Mouse (Mus musculus) midbrain, embryonic 13.5 days (tissue): ENCODE results near the gene A430005L14Rik. TPM values are rescaled to one million over a fixed set of nuclear protein-coding genes. Genes with fewer than 3 reads are reported as not detected.
A peak's percentile ranks its signal among the peaks of the same experiment; 100 is the strongest.

Source experiments
- ATAC-seq: fragments of 200-750 bp; cut with Nextera tagmentation; 2 replicates; pipeline ENCODE4 v1.8.0; 2017; ENCODE audit warnings: mild to moderate bottlenecking, moderate TSS enrichment, moderate library complexity
- H3K27ac ChIP-seq: fragments of 300-500 bp; sonication (generic); 2 replicates; pipeline ENCODE4 v1.5.1; 2015; ENCODE audit warnings: inconsistent platforms, mild to moderate bottlenecking, moderate library complexity
- H3K27me3 ChIP-seq: fragments of 300-500 bp; sonication (generic); 2 replicates; pipeline ENCODE4 v1.6.1; 2015; ENCODE audit warnings: mild to moderate bottlenecking, inconsistent platforms
- H3K36me3 ChIP-seq: fragments of 300-500 bp; sonication (generic); 2 replicates; pipeline ENCODE4 v1.6.1; 2015; ENCODE audit warnings: mild to moderate bottlenecking, inconsistent platforms
- H3K4me1 ChIP-seq: fragments of 300-500 bp; sonication (generic); replicated peaks from 2 replicates; pipeline ENCODE4 v1.6.1; 2015; ENCODE audit warnings: inconsistent platforms
- H3K4me2 ChIP-seq: fragments of 300-500 bp; sonication (generic); replicated peaks from 2 replicates; pipeline ENCODE4 v1.6.1; 2015; ENCODE audit warnings: moderate library complexity, mild to moderate bottlenecking, inconsistent platforms
- H3K4me3 ChIP-seq: fragments of 300-500 bp; sonication (generic); replicated peaks from 2 replicates; pipeline ENCODE4 v1.5.1; 2015; ENCODE audit warnings: mild to moderate bottlenecking, inconsistent platforms
- H3K9ac ChIP-seq: fragments of 300-500 bp; sonication (generic); replicated peaks from 2 replicates; pipeline ENCODE4 v1.6.1; 2015; ENCODE audit warnings: mild to moderate bottlenecking, inconsistent platforms
- H3K9me3 ChIP-seq: fragments of 300-500 bp; sonication (generic); 2 replicates; pipeline ENCODE4 v1.6.1; 2016; ENCODE audit warnings: mild to moderate bottlenecking, inconsistent platforms
- WGBS: fragments of 180-500 bp; shearing (Covaris S2); methylation state at CpG from one replicate; pipeline ENCODE4 v1.1.7; 2015; 5-methylcytosine and 5-hydroxymethylcytosine counted together
- polyA plus RNA-seq: library from polyadenylated mRNA; unstranded; fragments of >200 nt; fragmentation: Nextera tagmentation; extraction: Ambion mirVana; gene quantifications from 2 replicates; pipeline ENCODE4 v1.2.1, GENCODE M21; 2015

A430005L14Rik gene
- polyA plus RNA-seq, 1 experiment from 2014 or later, result 68.2 TPM

GRCm38 (mm10) chr4:153975768-153976167 is 18.7 kb downstream of the A430005L14Rik start:
- Histone ChIP-seq H3K4me1 (peaks cover 42% of the 10 kb centered on the region), H3K4me3 (peak overlapping the region; percentile 84), H3K36me3 (peaks cover 35% of the 10 kb centered on the region), H3K27me3 (no peaks in the 10 kb centered on the region), H3K4me2 (peak overlapping the region; percentile 98), H3K9ac (peak overlapping the region; percentile 90), H3K27ac (no peak overlapping the region), H3K9me3 (no peaks in the 10 kb centered on the region)
- WGBS, result 43% methylated on average over 6 of the region's 6 CpGs
- no peak for ATAC-seq

- Histone ChIP-seq H3K27me3 (no peaks in the 10 kb centered on the region), H3K4me1 (peaks cover 27% of the 10 kb centered on the region), H3K27ac (no peak overlapping the region), H3K36me3 (peaks cover 55% of the 10 kb centered on the region), H3K9ac (no peak overlapping the region), H3K9me3 (no peaks in the 10 kb centered on the region), H3K4me2 (no peak overlapping the region), H3K4me3 (no peak overlapping the region)
- WGBS, result 95% methylated on average over 10 of the region's 10 CpGs
- no peak for ATAC-seq
These were observed 22.2 kb downstream of the A430005L14Rik start for GRCm38 (mm10) chr4:153979243-153979642.

DNA sequence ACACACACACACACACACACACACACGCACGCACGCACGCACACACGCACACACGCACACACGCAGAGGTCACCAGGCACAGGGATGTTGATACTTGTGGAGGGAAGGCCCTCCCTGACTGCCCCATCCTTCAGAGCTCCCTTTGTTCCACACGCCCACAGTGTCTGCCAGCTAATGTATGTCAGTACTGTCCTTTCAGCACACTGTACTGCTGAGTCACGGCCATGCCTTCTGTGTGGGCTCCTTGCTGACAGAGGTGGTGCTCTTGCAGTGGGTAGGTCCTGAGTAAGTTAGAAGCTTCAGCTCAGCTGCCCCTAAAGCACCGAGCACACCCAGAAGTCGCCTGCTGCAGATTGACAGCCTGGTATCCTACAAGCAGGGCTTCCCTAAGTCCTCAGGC is 23.4 kb downstream of the A430005L14Rik start:
- Histone ChIP-seq H3K27ac (no peak overlapping the region), H3K9me3 (no peaks in the 10 kb centered on the region), H3K36me3 (peaks cover 67% of the 10 kb centered on the region), H3K9ac (no peak overlapping the region), H3K4me2 (no peak overlapping the region), H3K4me1 (peaks cover 25% of the 10 kb centered on the region), H3K4me3 (no peak overlapping the region), H3K27me3 (no peaks in the 10 kb centered on the region)
- WGBS, result 92% methylated on average over 11 of the region's 11 CpGs
- ATAC-seq, result no peak

DNA sequence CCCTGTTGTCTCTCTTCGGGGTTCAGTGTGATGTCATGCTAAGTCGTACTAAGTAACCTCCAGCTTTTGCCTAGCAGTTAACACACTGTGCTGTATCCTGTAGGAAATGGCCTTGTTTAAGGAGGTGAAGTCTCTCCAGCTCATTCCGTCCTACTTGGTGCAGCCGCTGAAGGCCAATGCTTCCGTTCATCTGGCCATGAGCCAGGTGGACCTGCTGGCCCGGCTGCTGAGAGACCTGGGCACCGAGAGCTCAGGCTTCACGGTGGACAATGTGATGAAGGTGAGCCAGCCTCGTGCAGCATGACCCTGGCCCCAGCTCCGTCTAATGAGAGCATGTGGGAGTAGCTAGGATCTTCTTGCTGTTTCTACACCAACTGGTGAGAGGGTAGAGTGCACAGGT is 35.7 kb downstream of the A430005L14Rik start:
- 93% methylated on average over 10 of the region's 10 CpGs for WGBS
- no peaks in the 10 kb centered on the region for H3K4me1 ChIP-seq
- no peak overlapping the region for H3K27ac ChIP-seq
- ATAC-seq, result no peak
- peaks cover 94% of the 10 kb centered on the region for H3K36me3 ChIP-seq
- H3K4me2 ChIP-seq, result no peak overlapping the region
- no peak overlapping the region for H3K9ac ChIP-seq
- H3K4me3 ChIP-seq, result no peak overlapping the region
- H3K9me3 ChIP-seq, result no peaks in the 10 kb centered on the region
- no peaks in the 10 kb centered on the region for H3K27me3 ChIP-seq

DNA sequence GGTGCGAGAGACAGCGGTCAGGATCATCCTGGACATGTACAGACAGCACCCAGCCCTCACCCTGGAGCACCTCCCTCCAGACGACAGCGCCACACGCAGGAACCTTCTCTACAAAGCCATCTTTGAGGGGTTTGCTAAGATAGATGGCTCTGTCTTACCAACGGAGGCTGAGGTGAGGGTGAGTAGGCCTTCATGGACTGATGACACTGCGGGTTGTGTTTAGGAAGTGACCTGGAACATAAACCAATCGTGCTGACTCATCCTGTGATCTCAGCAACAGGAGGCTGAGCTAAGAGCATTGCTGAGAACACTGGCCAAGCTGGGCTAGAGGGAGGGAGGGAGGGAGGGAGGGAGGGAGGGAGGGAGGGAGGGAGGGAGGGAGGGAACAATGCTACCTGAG is 36.5 kb downstream of the A430005L14Rik start:
- Histone ChIP-seq H3K4me1 (no peaks in the 10 kb centered on the region), H3K9ac (no peak overlapping the region), H3K4me3 (no peak overlapping the region), H3K9me3 (no peaks in the 10 kb centered on the region), H3K27ac (no peak overlapping the region), H3K36me3 (peaks cover 94% of the 10 kb centered on the region), H3K4me2 (no peak overlapping the region), H3K27me3 (no peaks in the 10 kb centered on the region)
- no peak for ATAC-seq
- 92% methylated on average over 8 of the region's 8 CpGs for WGBS

GRCm38 (mm10) chr4:154005488-154005887 is 48.5 kb downstream of the A430005L14Rik start:
- H3K27ac ChIP-seq, result no peak overlapping the region
- no peaks in the 10 kb centered on the region for H3K9me3 ChIP-seq
- ATAC-seq, result no peak
- no peak overlapping the region for H3K9ac ChIP-seq
- peaks cover 57% of the 10 kb centered on the region for H3K36me3 ChIP-seq
- H3K4me3 ChIP-seq, result no peak overlapping the region
- H3K4me1 ChIP-seq, result 0 out of 2 replicates have a peak, but pooled peaks cover under 1% of the 10 kb centered on the region
- no peak overlapping the region for H3K4me2 ChIP-seq
- H3K27me3 ChIP-seq, result no peaks in the 10 kb centered on the region
- WGBS, result 91% methylated on average over 5 of the region's 5 CpGs

DNA sequence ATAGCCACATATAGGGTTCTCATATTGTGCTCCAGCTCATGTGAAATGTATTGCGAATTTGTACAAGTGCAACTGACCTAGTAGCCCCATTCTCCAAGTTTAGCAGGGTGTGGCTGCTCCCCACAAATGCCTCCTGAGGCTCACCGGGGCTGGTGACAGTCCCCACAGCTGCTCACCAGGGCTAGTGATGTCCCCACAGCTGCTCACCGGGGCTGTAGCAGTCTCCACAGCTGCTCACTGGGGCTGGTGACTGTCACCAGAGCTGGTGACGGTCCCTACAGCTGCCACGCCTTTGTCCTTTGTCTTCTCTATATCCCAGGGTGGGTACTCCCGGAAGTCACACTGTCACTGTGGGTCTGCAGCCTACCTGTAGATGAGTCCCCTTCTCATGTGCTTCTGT is 49.2 kb downstream of the A430005L14Rik start:
- Histone ChIP-seq H3K27ac (no peak overlapping the region), H3K27me3 (no peaks in the 10 kb centered on the region), H3K9me3 (no peaks in the 10 kb centered on the region), H3K36me3 (peaks cover 57% of the 10 kb centered on the region), H3K4me2 (no peak overlapping the region), H3K9ac (no peak overlapping the region), H3K4me3 (no peak overlapping the region), H3K4me1 (peaks cover 8% of the 10 kb centered on the region)
- no peak for ATAC-seq
- WGBS, result 94% methylated on average over 6 of the region's 6 CpGs

- peaks cover 46% of the 10 kb centered on the region for H3K36me3 ChIP-seq
- H3K4me2 ChIP-seq, result no peak overlapping the region
- H3K9me3 ChIP-seq, result no peaks in the 10 kb centered on the region
- no peak overlapping the region for H3K4me3 ChIP-seq
- H3K27ac ChIP-seq, result no peak overlapping the region
- no peaks in the 10 kb centered on the region for H3K27me3 ChIP-seq
- no peak overlapping the region for H3K9ac ChIP-seq
- no peak for ATAC-seq
- 80% methylated on average over 4 of the region's 4 CpGs for WGBS
- peaks cover 16% of the 10 kb centered on the region for H3K4me1 ChIP-seq
These were observed 50.7 kb downstream of the A430005L14Rik start for GRCm38 (mm10) chr4:154007759-154008158.

- peak overlapping the region; percentile 99 for H3K9ac ChIP-seq
- 0 out of 2 replicates have a peak overlapping the region, but pooled peaks have one; percentile 40 for H3K27ac ChIP-seq
- peaks cover 33% of the 10 kb centered on the region for H3K4me1 ChIP-seq
- H3K4me2 ChIP-seq, result peak overlapping the region; percentile 100
- 28% methylated on average over 13 of the region's 13 CpGs for WGBS
- no peaks in the 10 kb centered on the region for H3K27me3 ChIP-seq
- no peak; the same call in 1 of the 2 replicates for ATAC-seq
- H3K9me3 ChIP-seq, result no peaks in the 10 kb centered on the region
- peak overlapping the region; percentile 100 for H3K4me3 ChIP-seq
- H3K36me3 ChIP-seq, result peaks cover 36% of the 10 kb centered on the region
These were observed 54.0 kb downstream of the A430005L14Rik start for GRCm38 (mm10) chr4:154010907-154011645.

Other genes with a start within 250 kb of the A430005L14Rik start
- 12.0 and 13.0 TPM in 2 replicates for gene Dffb, start 17.9 kb downstream of the A430005L14Rik start, polyA plus RNA-seq
- gene Cep104, start 18.0 kb downstream of the A430005L14Rik start, polyA plus RNA-seq, result 18.0 and 20.4 TPM in 2 replicates
- gene Lrrc47, start 54.5 kb downstream of the A430005L14Rik start, polyA plus RNA-seq, result 21.2 and 24.7 TPM in 2 replicates
- 4.7 and 6.1 TPM in 2 replicates for gene Smim1, start 69.0 kb downstream of the A430005L14Rik start, polyA plus RNA-seq
- gene Ccdc27, start 85.4 kb downstream of the A430005L14Rik start, polyA plus RNA-seq, result not detected in 2 replicates
- 0.55 and 1.5 TPM in 2 replicates for gene Trp73, start 183.0 kb downstream of the A430005L14Rik start, polyA plus RNA-seq
- 47.8 and 50.9 TPM in 2 replicates for gene Wrap73, start 185.1 kb downstream of the A430005L14Rik start, polyA plus RNA-seq
- 161 and 173 TPM in 2 replicates for gene Tprgl, start 203.4 kb downstream of the A430005L14Rik start, polyA plus RNA-seq
- gene Megf6, start 213.5 kb downstream of the A430005L14Rik start, polyA plus RNA-seq, result 6.8 and 6.9 TPM in 2 replicates